Mouse (Mus musculus) heart, embryonic 15.5 days (tissue): ENCODE results near the gene Tcl1b2. TPM values are rescaled to one million over a fixed set of nuclear protein-coding genes. Genes with fewer than 3 reads are reported as not detected.

Experiments used
- ATAC-seq: fragments of 200-750 bp; cut with Nextera tagmentation; replicated peaks from 2 replicates; pipeline ENCODE4 v1.8.0; 2017; ENCODE audit warnings: low read depth, moderate TSS enrichment; ENCODE audit not compliant: insufficient number of reproducible peaks, insufficient read depth, low FRiP score
- H3K27ac ChIP-seq: fragments of 300-500 bp; sonication (generic); 2 replicates; pipeline ENCODE4 v1.5.1; 2015; ENCODE audit warnings: mild to moderate bottlenecking, inconsistent platforms
- H3K27me3 ChIP-seq: fragments of 300-500 bp; sonication (generic); 2 replicates; pipeline ENCODE4 v1.6.1; 2015; ENCODE audit warnings: inconsistent platforms
- H3K36me3 ChIP-seq: fragments of 300-500 bp; sonication (generic); 2 replicates; pipeline ENCODE4 v1.6.1; 2015; ENCODE audit warnings: mild to moderate bottlenecking, inconsistent platforms
- H3K4me1 ChIP-seq: fragments of 300-500 bp; sonication (generic); replicated peaks from 2 replicates; pipeline ENCODE4 v1.6.1; 2015; ENCODE audit warnings: inconsistent platforms
- H3K4me2 ChIP-seq: fragments of 300-500 bp; sonication (generic); 2 replicates; pipeline ENCODE4 v1.6.1; 2015; ENCODE audit warnings: inconsistent platforms, mild to moderate bottlenecking, moderate library complexity
- H3K4me3 ChIP-seq: fragments of 300-500 bp; sonication (generic); 2 replicates; pipeline ENCODE4 v1.5.1; 2015; ENCODE audit warnings: mild to moderate bottlenecking, inconsistent platforms
- H3K9ac ChIP-seq: fragments of 300-500 bp; sonication (generic); 2 replicates; pipeline ENCODE4 v1.6.1; 2015; ENCODE audit warnings: mild to moderate bottlenecking, inconsistent platforms
- H3K9me3 ChIP-seq: fragments of 300-500 bp; sonication (generic); replicated peaks from 2 replicates; pipeline ENCODE4 v1.6.1; 2016; ENCODE audit warnings: inconsistent platforms
- WGBS: fragments of 180-500 bp; shearing (Covaris S2); methylation state at CpG from one replicate; pipeline ENCODE4 v1.1.7; 2015; ENCODE audit warnings: mixed read lengths; 5-methylcytosine and 5-hydroxymethylcytosine counted together
- polyA plus RNA-seq: library from polyadenylated mRNA; unstranded; fragments of >200 nt; fragmentation: Nextera tagmentation; extraction: Ambion mirVana; gene quantifications from 2 replicates; pipeline ENCODE4 v1.2.1, GENCODE M21; 2015

The Tcl1b2 gene
- not detected in 2 replicates for polyA plus RNA-seq

DNA sequence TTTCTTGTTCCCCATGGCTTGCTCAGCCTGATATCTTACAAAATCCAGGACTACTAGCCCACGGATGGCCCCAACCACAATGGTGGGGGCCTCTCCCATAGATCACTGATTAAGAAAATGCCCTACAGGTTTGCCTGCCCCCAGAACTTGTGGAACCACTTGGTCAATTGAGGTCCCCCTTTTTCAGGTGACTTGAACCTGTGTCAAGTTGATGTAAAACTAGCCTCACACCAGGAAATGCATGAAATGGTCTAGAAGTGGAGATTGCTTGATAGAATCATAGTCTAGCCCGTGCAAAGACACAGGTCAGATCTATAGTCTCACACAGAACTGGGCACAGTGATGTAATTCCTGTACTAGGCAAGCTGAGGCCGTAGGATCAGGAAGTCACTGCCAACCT is at the start of gene Tcl1b2:
Tcl1b2 (plus strand) TSS at position 301 of the 400 bp plus-strand sequence.
- Histone ChIP-seq H3K27me3 (no peaks in the 10 kb centered on the region), H3K4me3 (no peak within 1 kb of the TSS), H3K9me3 (no peaks in the 10 kb centered on the region), H3K27ac (no peak within 1 kb of the TSS), H3K9ac (no peak within 1 kb of the TSS), H3K4me2 (no peak within 1 kb of the TSS), H3K36me3 (no peaks in the 10 kb centered on the region), H3K4me1 (no peaks in the 10 kb centered on the region)
- no peak for ATAC-seq
- WGBS, result 56% methylated on average over 3 of the region's 3 CpGs

DNA sequence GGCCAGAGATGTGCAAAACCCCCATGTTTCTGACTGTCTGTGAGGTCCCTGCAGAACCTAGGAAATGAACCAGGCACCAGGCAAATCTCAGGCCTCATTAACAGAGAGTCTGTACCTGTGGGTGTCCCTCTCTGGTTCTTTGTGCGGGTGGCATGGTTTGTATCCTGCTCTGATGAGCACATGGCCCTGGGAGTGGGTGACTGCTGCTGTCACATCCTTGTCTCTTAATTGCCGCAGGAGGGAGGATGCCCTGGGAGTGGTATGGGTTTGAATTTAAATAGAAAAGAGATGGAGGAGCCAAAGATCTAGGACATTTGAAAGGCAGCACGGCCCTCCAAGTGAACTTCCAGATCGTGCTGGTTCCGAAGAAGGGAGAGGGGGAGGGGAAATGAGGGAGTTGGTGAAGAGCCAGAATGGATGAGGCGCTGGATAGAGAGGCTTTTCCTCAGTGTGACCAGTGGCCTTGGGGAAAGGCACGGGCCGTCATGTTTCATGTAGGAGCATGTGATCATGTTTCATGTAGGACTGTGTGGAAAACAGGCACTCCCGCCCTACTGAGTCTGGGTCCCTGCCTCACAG is 46.3 kb upstream of the Tcl1b2 start:
- Histone ChIP-seq H3K36me3 (no peaks in the 10 kb centered on the region), H3K4me2 (no peak overlapping the region), H3K9ac (no peak overlapping the region), H3K27me3 (peaks cover 14% of the 10 kb centered on the region), H3K4me3 (no peak overlapping the region), H3K27ac (no peak overlapping the region), H3K4me1 (no peaks in the 10 kb centered on the region), H3K9me3 (no peaks in the 10 kb centered on the region)
- ATAC-seq, result no peak
- WGBS, result 48% methylated on average over 9 of the region's 9 CpGs

DNA sequence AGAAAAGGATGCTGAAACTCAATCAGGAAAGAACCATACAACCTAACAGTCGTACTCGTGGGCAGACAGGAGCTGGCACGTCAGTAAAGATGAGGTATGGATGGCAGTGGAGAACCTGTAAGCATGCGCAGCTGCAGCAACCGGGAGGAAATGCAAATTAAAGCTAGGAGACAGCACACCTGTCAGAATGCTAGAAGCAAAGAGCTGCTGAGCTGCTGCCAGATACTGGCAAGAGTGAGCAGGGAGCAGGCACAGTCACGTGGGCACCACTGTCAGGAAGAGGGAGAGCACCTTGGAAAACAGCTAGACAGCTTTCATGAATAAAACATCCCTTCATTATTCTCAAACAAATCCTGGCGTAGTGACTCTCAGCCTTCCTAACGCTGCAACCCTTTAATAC is 42.9 kb upstream of the Tcl1b2 start:
- Histone ChIP-seq H3K4me3 (no peak overlapping the region), H3K27me3 (peaks cover 14% of the 10 kb centered on the region), H3K4me2 (no peak overlapping the region), H3K27ac (no peak overlapping the region), H3K9me3 (no peaks in the 10 kb centered on the region), H3K36me3 (no peaks in the 10 kb centered on the region), H3K4me1 (no peaks in the 10 kb centered on the region), H3K9ac (no peak overlapping the region)
- no peak for ATAC-seq
- WGBS, result 55% methylated on average over 8 of the region's 8 CpGs

DNA sequence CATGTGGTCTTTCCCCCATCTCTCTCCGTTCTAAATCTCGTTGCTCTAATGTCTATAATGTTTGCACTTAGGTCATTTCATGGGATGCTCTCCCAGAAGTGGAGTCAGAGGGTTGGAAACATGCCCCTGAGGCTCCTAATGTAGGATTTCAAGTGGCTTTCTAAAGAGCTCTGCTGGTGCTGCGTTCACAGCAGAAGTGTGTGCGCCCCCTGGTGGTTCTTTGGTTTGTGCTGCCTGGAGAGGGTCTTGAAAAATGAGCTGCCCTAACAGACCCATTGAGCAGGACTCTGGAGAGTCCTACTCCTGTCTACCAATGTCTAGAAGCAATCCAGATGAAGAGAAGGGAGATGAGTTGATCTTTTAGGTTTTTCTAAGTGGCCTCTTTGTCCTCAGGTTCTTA is 41.8 kb upstream of the Tcl1b2 start:
- Histone ChIP-seq H3K4me3 (no peak overlapping the region), H3K9me3 (no peaks in the 10 kb centered on the region), H3K27ac (no peak overlapping the region), H3K9ac (no peak overlapping the region), H3K4me2 (no peak overlapping the region), H3K4me1 (peaks cover 3% of the 10 kb centered on the region), H3K36me3 (no peaks in the 10 kb centered on the region), H3K27me3 (peaks cover 14% of the 10 kb centered on the region)
- WGBS, result 6% methylated on average over 4 of the region's 4 CpGs
- no peak for ATAC-seq

DNA sequence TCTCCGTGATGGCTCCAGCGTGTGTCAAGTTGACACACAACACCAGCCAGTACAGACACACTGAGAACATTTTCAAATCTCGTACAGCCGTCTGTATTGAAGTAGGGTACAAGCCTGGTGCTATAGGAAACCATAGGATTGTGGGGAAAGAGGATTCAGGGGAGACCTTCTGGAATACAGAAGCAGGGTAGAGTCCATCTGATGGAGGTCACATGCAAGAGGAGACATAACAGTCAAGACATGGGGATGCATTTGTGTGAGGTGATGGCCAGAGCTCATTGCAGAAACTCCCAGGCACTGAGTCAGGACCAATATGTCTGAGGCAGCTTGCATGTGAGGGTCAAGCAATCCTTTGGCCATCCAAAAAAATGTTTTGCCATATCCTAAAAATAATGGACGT is 40.5 kb upstream of the Tcl1b2 start:
- ATAC-seq, result no peak
- Histone ChIP-seq H3K9me3 (no peaks in the 10 kb centered on the region), H3K27ac (no peak overlapping the region), H3K9ac (no peak overlapping the region), H3K27me3 (peaks cover 8% of the 10 kb centered on the region; the same call in 1 of the 2 replicates), H3K36me3 (no peaks in the 10 kb centered on the region), H3K4me2 (no peak overlapping the region), H3K4me3 (no peak overlapping the region), H3K4me1 (peaks cover 9% of the 10 kb centered on the region)
- WGBS, result 75% methylated on average over 5 of the region's 5 CpGs

DNA sequence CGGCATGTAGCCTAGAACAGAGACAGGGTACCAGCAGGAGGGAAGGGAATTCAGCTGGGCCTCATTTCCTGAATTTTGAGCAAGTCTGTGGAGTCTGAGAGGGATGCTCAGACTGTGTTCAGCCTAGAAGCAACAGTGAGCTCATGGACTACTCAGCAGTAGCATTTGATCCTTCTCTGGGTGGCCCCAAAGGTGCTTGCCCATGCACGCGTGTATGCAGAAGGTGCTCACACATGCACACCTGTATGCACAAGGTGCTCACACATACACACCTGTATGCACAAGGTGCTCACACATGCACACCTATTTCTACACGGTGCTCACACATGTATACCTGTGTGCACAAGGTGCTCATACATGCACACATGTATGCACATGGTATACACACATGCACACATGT is 37.0 kb upstream of the Tcl1b2 start:
- H3K9ac ChIP-seq, result no peak overlapping the region
- H3K9me3 ChIP-seq, result no peaks in the 10 kb centered on the region
- H3K4me3 ChIP-seq, result no peak overlapping the region
- peak; percentile 28; the same call in 1 of the 2 replicates for ATAC-seq
- WGBS, result 87% methylated on average over 4 of the region's 4 CpGs
- H3K27me3 ChIP-seq, result peaks cover under 1% of the 10 kb centered on the region; the same call in 1 of the 2 replicates
- no peaks in the 10 kb centered on the region for H3K36me3 ChIP-seq
- H3K4me1 ChIP-seq, result peaks cover 15% of the 10 kb centered on the region
- no peak overlapping the region for H3K4me2 ChIP-seq
- H3K27ac ChIP-seq, result no peak overlapping the region

DNA sequence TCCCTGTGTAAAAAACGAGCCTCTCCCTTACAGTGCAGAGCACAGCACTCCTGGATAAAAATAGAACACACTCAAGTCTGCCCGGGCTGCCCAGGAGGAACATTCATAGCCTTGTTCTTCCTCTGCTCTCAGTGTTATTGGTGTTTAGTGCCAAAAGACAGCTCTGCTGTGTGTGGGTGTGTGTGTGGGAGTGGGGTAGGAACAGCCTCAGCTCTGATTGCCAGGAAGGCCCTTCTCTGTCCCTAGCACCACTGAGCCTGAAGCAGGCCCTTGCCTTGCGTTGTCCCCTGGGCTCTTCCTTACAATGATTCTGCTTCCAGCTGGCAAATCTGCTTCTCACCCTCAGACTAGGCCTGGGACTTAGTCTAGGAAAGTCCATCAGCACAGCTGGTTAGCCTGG is 36.4 kb upstream of the Tcl1b2 start:
- H3K4me2 ChIP-seq, result no peak overlapping the region
- no peaks in the 10 kb centered on the region for H3K27me3 ChIP-seq
- H3K27ac ChIP-seq, result peak overlapping the region; percentile 10; the same call in 1 of the 2 replicates
- peak; percentile 56 for ATAC-seq
- no peaks in the 10 kb centered on the region for H3K36me3 ChIP-seq
- H3K4me3 ChIP-seq, result no peak overlapping the region
- H3K9ac ChIP-seq, result no peak overlapping the region
- H3K9me3 ChIP-seq, result no peaks in the 10 kb centered on the region
- peaks cover 15% of the 10 kb centered on the region for H3K4me1 ChIP-seq
- WGBS, result 34% methylated on average over 3 of the region's 3 CpGs

DNA sequence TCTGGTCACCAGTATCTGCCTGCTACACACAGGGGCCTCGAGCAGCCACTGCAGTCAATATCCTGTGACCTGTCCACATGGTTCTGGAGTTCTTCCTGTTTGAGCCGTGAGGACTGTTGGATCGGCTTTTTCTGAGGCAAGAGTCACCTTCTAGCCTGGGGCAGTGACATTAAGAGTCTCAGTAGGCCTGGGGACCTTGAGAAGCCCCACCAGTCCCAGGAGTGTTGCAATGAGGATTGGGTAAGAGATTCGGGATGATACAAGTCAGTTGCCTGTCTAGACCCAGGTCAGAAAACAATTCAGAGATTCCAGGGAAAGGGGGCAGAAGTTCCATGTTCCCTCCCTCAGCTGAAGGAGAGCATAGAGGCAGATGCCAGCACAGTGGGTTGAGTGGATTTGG is 36.0 kb upstream of the Tcl1b2 start:
- 45% methylated on average over 4 of the region's 4 CpGs for WGBS
- H3K4me3 ChIP-seq, result no peak overlapping the region
- H3K9me3 ChIP-seq, result no peaks in the 10 kb centered on the region
- no peaks in the 10 kb centered on the region for H3K36me3 ChIP-seq
- no peaks in the 10 kb centered on the region for H3K27me3 ChIP-seq
- H3K27ac ChIP-seq, result peak overlapping the region; percentile 10; the same call in 1 of the 2 replicates
- ATAC-seq, result no peak
- H3K9ac ChIP-seq, result no peak overlapping the region
- peaks cover 15% of the 10 kb centered on the region for H3K4me1 ChIP-seq
- no peak overlapping the region for H3K4me2 ChIP-seq

DNA sequence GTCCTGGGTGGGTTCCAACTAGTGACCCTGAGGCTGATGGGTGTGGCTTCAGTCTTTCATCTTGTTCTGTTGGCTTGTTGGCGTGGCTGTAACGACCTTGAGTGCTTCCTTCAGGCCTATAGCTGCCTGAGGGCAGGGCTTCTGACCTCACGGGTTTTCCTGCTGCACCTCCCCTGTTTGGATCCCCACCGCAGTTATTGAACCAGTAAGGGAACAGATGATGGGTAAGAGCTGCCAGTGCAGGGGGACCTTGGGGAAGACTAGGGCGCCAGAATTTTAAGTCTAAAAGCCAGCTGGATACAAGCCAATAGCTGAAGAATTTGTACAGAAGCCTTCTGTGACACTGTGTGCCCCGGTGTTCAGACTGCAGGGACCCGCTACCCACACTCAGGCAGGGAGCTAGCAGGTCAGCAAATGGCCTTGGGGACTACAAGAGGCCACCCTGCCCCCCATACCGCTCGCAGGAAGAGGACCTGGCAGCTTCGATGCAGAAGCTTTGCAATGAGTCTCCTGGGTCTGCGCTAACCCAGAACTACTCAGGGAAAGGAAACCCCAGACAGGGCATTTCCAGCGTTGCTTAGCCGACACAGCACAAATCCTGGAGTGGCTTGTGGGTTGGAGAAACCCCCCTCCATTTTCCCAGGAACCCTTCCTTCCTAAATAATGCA is 33.4 kb upstream of the Tcl1b2 start:
- Histone ChIP-seq H3K36me3 (no peaks in the 10 kb centered on the region), H3K9me3 (no peaks in the 10 kb centered on the region), H3K9ac (no peak overlapping the region), H3K4me2 (no peak overlapping the region), H3K27me3 (no peaks in the 10 kb centered on the region), H3K27ac (no peak overlapping the region), H3K4me3 (no peak overlapping the region), H3K4me1 (peaks cover 15% of the 10 kb centered on the region)
- no peak for ATAC-seq
- 34% methylated on average over 13 of the region's 13 CpGs for WGBS

DNA sequence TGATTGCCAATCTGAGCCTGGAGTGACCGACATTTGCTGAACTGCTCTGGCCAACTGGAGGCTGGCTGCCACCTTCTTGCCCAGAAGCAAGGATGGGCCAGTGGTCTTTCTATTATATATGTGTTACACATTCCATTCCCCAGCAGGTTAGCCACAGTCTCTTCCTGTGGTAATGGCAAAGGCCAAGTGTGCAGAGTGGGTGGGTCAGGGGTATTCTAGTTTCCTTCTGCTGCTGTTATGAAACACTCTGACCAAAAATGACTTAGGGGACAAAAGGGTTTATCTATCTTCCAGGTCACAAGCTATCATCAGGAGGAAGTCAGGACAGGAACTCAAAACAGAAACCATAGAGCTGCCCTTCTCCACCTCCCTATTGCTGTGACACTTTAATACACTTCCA is 29.2 kb upstream of the Tcl1b2 start:
- H3K36me3 ChIP-seq, result no peaks in the 10 kb centered on the region
- no peak for ATAC-seq
- peaks cover 6% of the 10 kb centered on the region for H3K4me1 ChIP-seq
- H3K4me2 ChIP-seq, result no peak overlapping the region
- no peak overlapping the region for H3K9ac ChIP-seq
- H3K9me3 ChIP-seq, result no peaks in the 10 kb centered on the region
- H3K27me3 ChIP-seq, result no peaks in the 10 kb centered on the region; the same call in 1 of the 2 replicates
- 77% methylated on average over 1 of the region's 1 CpGs for WGBS
- H3K4me3 ChIP-seq, result no peak overlapping the region
- no peak overlapping the region for H3K27ac ChIP-seq

DNA sequence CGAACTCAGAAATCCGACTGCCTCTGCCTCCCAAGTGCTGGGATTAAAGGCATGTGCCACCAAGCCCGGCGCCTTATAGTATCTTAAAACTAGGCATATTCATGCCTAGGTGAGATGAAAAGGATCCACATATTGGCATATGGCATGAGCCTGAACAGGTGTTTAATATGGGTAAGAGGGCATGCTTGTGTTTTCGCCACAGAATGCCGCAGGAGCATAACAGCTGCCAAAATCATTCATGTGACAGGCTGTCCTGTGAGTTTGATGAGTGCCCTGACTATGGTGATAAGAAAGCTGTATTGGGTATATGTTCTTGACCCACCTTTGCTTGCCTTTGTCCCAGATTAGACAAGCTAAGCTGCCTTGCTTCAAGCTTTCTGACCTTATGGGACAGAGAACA is 20.5 kb upstream of the Tcl1b2 start:
- no peaks in the 10 kb centered on the region for H3K9me3 ChIP-seq
- no peak for ATAC-seq
- no peaks in the 10 kb centered on the region for H3K4me1 ChIP-seq
- H3K9ac ChIP-seq, result no peak overlapping the region
- H3K4me3 ChIP-seq, result no peak overlapping the region
- no peaks in the 10 kb centered on the region for H3K36me3 ChIP-seq
- H3K4me2 ChIP-seq, result no peak overlapping the region
- no peaks in the 10 kb centered on the region for H3K27me3 ChIP-seq
- no peak overlapping the region for H3K27ac ChIP-seq
- WGBS, result 79% methylated on average over 6 of the region's 6 CpGs

DNA sequence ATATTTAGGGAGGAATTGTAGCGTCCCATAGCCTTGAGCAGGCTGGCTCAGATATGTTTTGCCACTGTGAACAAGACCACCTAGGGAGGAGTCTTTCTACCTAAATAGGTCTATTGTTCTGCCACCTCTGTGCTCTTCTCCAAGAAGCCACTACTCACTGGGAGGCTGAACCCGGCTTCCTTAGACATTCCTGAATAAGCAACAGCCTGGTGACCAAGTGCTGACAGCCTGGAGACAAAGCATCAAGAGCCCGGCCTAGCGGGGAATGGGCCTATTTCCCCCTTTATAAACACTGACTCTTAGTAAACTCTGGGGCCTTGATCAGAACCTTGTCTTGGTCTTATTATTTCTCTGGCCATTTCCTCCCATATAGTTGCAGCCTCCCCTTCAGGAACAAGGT is 19.3 kb upstream of the Tcl1b2 start:
- Histone ChIP-seq H3K4me1 (no peaks in the 10 kb centered on the region), H3K4me3 (no peak overlapping the region), H3K27me3 (no peaks in the 10 kb centered on the region), H3K9me3 (no peaks in the 10 kb centered on the region), H3K4me2 (no peak overlapping the region), H3K27ac (no peak overlapping the region), H3K36me3 (no peaks in the 10 kb centered on the region), H3K9ac (no peak overlapping the region)
- no peak for ATAC-seq
- WGBS, result 65% methylated on average over 4 of the region's 4 CpGs
